Mouse (Mus musculus) testis, adult 2 months (tissue): ENCODE measurements around the gene Wdr91. TPM values are rescaled to one million over a fixed set of nuclear protein-coding genes. Genes with fewer than 3 reads are reported as not detected.

Experiments
- H3K27ac ChIP-seq: fragments of 200-500 bp; 2 replicates; pipeline ENCODE4 v1.5.1; 2012; ENCODE audit warnings: low read depth, low read length; ENCODE audit not compliant: control insufficient read depth, insufficient read depth
- H3K27me3 ChIP-seq: fragments of 200-500 bp; 2 replicates; pipeline ENCODE4 v1.6.1; 2012; ENCODE audit warnings: mild to moderate bottlenecking, low read length, moderate library complexity; ENCODE audit not compliant: control insufficient read depth, insufficient read depth
- H3K36me3 ChIP-seq: fragments of 200-500 bp; 2 replicates; pipeline ENCODE4 v1.6.1; 2012; ENCODE audit warnings: mild to moderate bottlenecking, low read length; ENCODE audit not compliant: control insufficient read depth, insufficient read depth
- H3K4me1 ChIP-seq: fragments of 200-500 bp; 2 replicates; pipeline ENCODE4 v1.6.1; 2012; ENCODE audit warnings: low read length; ENCODE audit not compliant: control insufficient read depth, insufficient read depth
- H3K4me3 ChIP-seq: fragments of 200-500 bp; 2 replicates; pipeline ENCODE4 v1.5.1; 2012; ENCODE audit warnings: low read depth, mild to moderate bottlenecking, low read length, moderate library complexity, mixed read lengths; ENCODE audit not compliant: control insufficient read depth
- CTCF ChIP-seq: fragments of 200-500 bp; IDR thresholded peaks from 2 replicates; pipeline ENCODE4 v1.5.1; 2012; ENCODE audit warnings: low read depth, mild to moderate bottlenecking, inconsistent platforms, low read length, moderate library complexity; ENCODE audit not compliant: control insufficient read depth, insufficient read depth, insufficient replicate concordance
- POLR2A ChIP-seq: fragments of 200-500 bp; IDR thresholded peaks from 2 replicates; pipeline ENCODE4 v1.6.1; 2012; ENCODE audit warnings: low read depth, mild to moderate bottlenecking, inconsistent platforms, low read length, moderate library complexity; ENCODE audit not compliant: control insufficient read depth
- polyA plus RNA-seq: library from polyadenylated mRNA; depleted of rRNA; stranded (reverse); fragments of >200 nt; gene quantifications from 2 replicates; pipeline ENCODE4 v1.2.3, GENCODE M21; 2012

Wdr91 gene
- polyA plus RNA-seq, 1 experiment: 3.4 TPM

GRCm38 (mm10) chr6:34896168-34896780, 14.4 kb downstream of the Wdr91 start:
- H3K4me1 ChIP-seq: no peaks in the 10 kb centered on the region
- TF ChIP-seq POLR2A (no peak), CTCF (no peak)
- no peak overlapping the region for H3K27ac ChIP-seq
- H3K27me3 ChIP-seq: no peaks in the 10 kb centered on the region
- no peak overlapping the region for H3K4me3 ChIP-seq
- no peaks in the 10 kb centered on the region; the same call in 1 of the 2 replicates for H3K36me3 ChIP-seq

- Histone ChIP-seq H3K27me3 (no peaks in the 10 kb centered on the region), H3K27ac (no peak overlapping the region), H3K36me3 (no peaks in the 10 kb centered on the region), H3K4me1 (no peaks in the 10 kb centered on the region), H3K4me3 (no peak overlapping the region)
- no peak for TF ChIP-seq CTCF
- no peak for TF ChIP-seq POLR2A
Observed at GRCm38 (mm10) chr6:34895569-34895968, 15.1 kb downstream of the Wdr91 start.

- TF ChIP-seq POLR2A: no peak
- no peaks in the 10 kb centered on the region for H3K4me1 ChIP-seq
- H3K4me3 ChIP-seq: no peak overlapping the region
- no peak overlapping the region for H3K27ac ChIP-seq
- no peaks in the 10 kb centered on the region for H3K36me3 ChIP-seq
- no peaks in the 10 kb centered on the region for H3K27me3 ChIP-seq
Observed at GRCm38 (mm10) chr6:34889185-34889584, 21.5 kb downstream of the Wdr91 start.

GRCm38 (mm10) chr6:34887131-34887850, 23.4 kb downstream of the Wdr91 start:
- Histone ChIP-seq H3K4me1 (no peaks in the 10 kb centered on the region), H3K4me3 (no peak overlapping the region), H3K36me3 (no peaks in the 10 kb centered on the region), H3K27ac (no peak overlapping the region), H3K27me3 (no peaks in the 10 kb centered on the region)
- TF ChIP-seq CTCF (no peak), POLR2A (no peak)

- no peak for TF ChIP-seq CTCF
- no peak for TF ChIP-seq POLR2A
- no peaks in the 10 kb centered on the region for H3K27me3 ChIP-seq
- no peak overlapping the region for H3K27ac ChIP-seq
- no peaks in the 10 kb centered on the region; the same call in 1 of the 2 replicates for H3K36me3 ChIP-seq
- H3K4me3 ChIP-seq: no peak overlapping the region
- no peaks in the 10 kb centered on the region for H3K4me1 ChIP-seq
Observed at GRCm38 (mm10) chr6:34884724-34885123, 26.0 kb downstream of the Wdr91 start.

GRCm38 (mm10) chr6:34879911-34880475, 30.7 kb downstream of the Wdr91 start:
- no peaks in the 10 kb centered on the region; the same call in 1 of the 2 replicates for H3K36me3 ChIP-seq
- no peak overlapping the region for H3K4me3 ChIP-seq
- H3K27me3 ChIP-seq: no peaks in the 10 kb centered on the region
- TF ChIP-seq POLR2A: no peak
- peak; percentile 5; the same call in 1 of the 2 replicates for TF ChIP-seq CTCF
- H3K4me1 ChIP-seq: peaks cover 9% of the 10 kb centered on the region
- H3K27ac ChIP-seq: no peak overlapping the region

- no peaks in the 10 kb centered on the region; the same call in 1 of the 2 replicates for H3K36me3 ChIP-seq
- H3K4me1 ChIP-seq: peaks cover 9% of the 10 kb centered on the region
- H3K27me3 ChIP-seq: no peaks in the 10 kb centered on the region
- H3K27ac ChIP-seq: no peak overlapping the region
- no peak overlapping the region for H3K4me3 ChIP-seq
- TF ChIP-seq CTCF (no peak), POLR2A (no peak)
Observed at GRCm38 (mm10) chr6:34879101-34879740, 31.5 kb downstream of the Wdr91 start.
